Mouse (Mus musculus): ENCODE data around the gene Olfr917.

The Olfr917 gene

DNA sequence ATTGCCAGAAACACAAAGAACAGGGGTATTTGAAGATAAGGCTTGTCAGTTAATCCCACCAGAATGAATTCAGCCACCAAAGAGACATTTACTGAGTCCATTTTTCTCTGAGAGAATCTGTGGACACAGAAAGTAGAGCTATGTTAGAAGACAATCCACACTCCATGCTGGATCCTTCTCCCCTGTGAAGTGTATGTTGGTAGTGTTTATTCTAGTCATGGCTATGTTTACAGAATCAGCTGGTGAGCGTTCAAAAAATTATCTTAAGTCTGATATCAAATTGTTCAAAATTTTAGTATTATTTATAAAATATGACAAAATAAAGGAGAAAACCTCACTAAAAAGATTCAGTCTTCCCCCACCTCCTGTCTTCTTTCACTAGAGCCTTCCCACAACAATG, at the start of gene Olfr917:
Olfr917 (minus strand) TSS at position 101 of the 400 bp plus-strand sequence.
- no peak for ATAC-seq (ENCODE audit: low TSS enrichment)

DNA sequence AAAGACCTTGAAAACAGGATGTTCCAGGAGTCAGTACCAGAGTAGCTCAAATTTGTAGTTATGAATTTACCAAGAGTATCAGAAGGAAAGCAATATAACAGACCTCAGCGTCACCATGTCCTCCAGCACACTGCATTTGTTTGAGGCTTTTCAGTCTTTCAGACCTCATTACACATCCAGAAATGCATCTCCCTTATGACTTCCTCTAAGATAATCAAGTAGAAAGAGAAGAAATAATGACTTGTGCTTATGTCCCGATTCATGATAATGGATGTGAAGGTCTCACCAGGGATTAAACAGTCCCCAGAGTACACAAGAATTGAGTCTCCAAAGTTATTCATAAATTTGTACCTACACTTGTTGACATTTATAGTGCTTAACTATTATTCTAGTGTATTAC, 8.9 kb upstream of the Olfr917 start, which contains the start of gene Olfr918:
Olfr918 (minus strand) TSS at position 101 of the 400 bp plus-strand sequence.
- no peak for ATAC-seq (ENCODE audit: low TSS enrichment)

DNA sequence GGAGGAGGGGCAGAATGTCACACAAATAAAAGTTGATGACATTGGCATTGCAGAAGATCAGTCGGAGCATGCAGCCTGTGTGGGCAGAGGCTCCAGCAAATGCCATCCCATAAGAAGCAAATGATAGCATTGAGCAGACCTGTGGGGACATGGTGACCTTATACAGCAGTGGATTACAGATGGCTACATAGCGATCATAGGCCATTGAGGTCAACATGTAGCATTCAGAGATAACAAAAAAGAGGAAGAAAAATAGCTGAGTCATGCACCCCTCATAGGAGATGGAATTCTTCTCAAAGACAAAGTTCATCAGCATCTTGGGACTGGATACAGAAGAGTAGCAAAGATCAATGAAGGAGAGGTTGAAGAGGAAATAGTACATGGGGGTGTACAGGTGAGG, 7.2 kb upstream of the Olfr917 start:
- no peak for ATAC-seq (ENCODE audit: low TSS enrichment)

DNA sequence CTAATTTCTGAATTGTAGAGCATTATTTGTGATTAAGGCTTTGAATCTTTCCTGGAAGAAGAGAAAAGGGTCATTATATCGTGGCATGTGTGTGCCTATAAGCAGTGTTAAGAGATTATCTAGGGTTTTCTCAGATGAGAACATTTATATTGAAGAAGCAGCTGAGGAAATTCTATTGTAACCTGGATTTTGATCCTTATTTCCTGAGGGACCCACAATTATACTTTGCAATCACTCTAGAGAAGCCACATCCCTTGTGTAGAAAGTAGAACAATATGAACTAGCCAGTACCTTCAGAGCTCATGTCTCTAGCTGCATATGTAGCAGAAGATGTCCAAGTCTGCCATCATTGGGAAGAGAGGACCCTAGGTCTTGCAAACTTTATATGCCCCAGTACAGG, 5.9 kb downstream of the Olfr917 start, which contains the start of gene Olfr916:
Olfr916 (minus strand) TSS at position 101 of the 400 bp plus-strand sequence.
- no peak for ATAC-seq (ENCODE audit: low TSS enrichment)

DNA sequence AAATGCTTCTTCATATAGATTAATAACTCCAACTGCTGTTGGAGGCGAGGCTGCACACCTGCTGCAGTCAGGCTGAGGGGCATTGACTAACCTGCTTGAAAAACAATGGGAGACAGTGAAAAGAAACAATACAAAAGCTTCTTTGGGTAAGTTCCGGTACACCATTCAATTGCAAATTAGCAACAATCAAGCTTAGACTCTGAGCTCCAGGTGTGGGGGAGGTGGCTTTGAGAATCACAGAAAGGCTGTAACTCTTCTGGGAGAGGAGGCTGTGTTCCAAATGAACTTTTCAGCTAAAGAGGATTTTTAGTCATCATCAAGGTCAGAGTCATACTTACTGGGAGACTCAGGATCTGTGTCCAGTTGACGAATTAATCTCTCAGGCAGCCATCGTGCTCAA, 33.2 kb downstream of the Olfr917 start:
- ATAC-seq (ENCODE audit: low TSS enrichment), result no peak

Measured in frontal cortex, adult (tissue).